Mouse (Mus musculus): ENCODE measurements at regions not wholly inside any gene's neighbourhood (a gene's known extent, or its start where the extent isn't known, plus 50 kb on each side); places are given as distances from the start of the nearest gene placed in this dataset.
A peak's percentile ranks its signal among the peaks of the same experiment; 100 is the strongest.
"Not testable (repeated sequence)": the region's sequence is repeated elsewhere in the genome, so short reads cannot be mapped to it uniquely, and the experiment has no call there.

DNA sequence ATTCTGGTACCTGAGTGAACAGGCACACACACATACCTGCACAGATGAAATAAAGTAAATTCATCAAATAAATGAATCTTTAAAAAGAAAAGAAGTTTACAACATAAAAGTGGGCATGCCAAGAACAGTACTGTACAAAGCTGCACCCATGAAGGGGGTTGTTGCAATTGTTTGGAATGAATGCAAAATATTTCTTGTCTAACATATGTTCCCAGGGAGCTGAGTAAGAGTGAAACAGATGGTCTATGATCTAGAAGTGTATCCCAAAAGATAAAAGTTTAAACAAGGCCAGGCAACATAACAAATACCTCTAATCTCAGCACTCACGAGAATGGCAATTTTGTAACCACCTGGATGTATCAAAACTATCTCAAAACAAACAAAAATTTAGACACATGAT, 1685.5 kb upstream of the Dsel start:
- DNase-seq (ENCODE audit: low read depth, low spot score): peak; percentile 38

DNA sequence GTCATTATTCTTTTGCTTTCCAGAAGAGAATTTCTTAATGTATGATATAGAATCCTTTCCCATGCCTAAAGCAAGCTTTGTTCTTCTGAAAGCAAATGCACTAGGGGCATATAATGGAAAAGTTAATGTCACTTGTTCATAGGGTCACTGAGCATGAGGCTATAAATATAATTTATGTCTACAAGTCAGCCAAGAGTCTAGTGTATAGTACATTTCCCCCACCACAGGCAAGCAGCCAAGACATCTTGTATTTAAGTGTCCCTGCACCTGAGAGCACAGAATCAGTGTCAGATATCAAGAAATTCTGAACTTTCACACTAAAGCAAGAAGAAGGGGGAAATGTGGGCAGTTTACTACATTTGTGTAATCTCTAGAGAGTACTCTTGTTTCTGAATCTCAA, 1675.3 kb upstream of the Dsel start:
- DNase-seq (ENCODE audit: low read depth, low spot score): no peak

DNA sequence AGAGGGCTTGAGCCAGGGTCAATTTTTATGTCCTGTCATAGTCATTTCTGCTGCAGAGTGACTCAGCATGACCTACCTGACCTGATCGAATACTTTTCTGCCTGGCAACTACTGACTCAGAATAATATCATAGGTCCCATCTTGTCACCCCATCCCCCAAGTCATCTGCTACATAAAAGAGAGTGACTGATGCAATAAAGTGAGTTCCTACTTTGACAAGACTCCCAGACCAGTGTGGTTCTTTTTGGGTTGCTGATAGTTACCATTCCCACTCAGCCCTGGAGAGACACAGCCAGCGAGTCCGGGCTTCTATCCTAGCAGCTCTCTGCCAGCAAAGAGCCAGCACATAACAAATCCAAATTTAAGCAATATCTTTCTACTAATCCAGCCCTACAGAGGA, 1665.8 kb upstream of the Dsel start:
- no peak for DNase-seq (ENCODE audit: low read depth, low spot score)

DNA sequence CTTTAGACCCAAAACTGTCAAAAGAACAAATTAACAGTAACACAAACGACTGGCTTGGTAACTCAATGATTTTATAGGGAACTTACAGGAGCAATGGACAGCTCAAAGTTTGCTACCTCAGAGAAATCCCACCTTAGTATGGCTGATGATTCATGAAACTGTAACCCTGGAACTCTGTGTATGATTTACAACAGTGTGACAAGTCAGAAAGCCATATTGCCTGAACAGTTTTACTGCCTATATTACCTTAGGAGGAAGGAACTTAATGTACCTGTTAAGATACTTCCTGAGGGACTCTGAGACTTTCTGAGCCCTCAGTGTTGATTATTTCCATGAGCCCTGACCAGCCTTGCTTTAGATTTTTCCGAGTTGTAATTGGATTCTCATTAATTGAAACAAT, 1631.3 kb upstream of the Dsel start:
- DNase-seq (ENCODE audit: low read depth, low spot score): no peak

DNA sequence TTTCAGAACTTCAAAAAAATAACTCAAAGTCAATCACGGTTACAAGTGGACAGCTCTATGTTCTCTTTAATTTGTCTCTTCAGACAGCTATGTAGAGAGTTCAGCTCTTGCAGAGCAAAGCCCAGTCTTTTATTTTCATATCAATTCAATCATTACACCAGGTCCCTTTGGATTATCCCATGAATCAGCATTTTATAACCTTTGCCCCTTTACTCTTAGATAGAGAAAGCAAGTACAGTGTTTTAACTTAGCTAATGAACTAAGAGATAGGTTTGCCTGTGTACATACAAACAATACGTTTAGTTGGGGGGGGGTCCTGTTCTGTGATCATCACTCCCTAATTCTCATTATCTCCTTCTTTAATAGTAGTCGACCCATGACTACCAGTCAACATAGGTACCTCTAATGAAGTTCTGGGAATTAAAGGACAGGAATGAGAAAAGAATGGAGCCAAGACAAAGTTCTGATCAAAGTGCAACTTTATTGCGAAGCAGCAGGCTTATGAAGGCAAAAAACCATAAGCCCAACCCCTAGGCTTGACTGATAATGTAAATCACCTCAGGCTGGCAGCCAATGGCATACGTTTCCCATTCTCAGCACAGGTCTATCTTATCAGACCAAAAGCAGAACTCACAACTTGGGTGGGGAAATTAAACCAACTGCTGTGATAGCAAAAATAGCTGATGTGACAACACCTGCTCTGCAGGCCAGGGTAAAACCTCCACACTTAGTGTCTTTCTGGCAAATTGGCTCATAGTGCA, 1625.7 kb upstream of the Dsel start:
- no peak for DNase-seq (ENCODE audit: low read depth, low spot score)

DNA sequence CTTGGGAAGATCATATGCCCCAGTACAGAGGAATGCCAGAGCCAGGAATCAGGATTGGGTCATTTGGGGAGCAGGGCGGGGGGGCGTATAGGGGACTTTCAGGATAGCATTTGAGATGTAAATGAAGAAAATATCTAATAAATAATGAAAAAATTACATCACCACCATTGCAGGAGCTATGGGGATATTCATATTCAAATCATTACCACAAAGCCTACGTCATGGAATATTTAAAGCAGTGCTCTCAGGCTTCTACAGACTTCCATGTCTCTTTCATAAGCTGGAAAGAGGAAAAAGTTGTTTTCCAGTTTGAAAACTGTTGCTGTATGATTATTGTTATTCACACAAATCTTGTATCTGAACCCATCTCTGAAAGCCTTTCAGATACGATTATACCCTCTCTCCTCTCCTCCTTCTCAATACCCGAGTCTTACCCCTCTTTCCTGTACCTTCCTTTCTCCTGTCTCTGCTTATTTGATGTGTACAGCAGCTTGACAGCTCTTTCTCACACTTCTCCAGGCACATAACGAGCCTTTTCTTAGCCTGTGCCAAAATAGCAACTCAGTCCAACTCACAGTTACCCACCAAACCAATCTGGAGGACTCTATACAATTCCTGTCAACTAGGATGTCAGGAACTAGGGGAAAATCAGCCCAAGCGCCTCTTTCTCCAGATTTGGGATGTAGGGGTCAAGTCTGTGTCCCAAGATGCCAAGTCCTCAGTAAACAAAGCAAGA, 1592.0 kb upstream of the Dsel start:
- DNase-seq (ENCODE audit: low read depth, low spot score): no peak

DNA sequence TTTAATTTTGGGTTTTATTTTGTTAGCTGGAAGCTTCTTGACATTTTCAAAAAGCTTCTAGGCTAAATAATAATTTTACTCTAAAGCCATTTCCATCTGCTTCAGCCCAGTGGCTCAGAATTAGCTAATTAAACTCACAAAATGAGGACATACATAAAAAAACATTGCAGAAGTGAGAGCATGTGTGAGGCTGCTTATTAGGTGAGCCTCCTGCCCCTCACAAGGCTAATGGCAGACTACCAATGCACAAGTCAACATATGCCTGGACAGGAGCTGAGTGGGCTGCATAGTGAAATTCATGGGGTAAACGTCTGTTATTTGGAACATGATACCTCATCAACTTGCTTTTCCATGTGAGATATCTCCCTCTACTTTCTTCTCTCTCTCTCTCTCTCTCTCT, 1569.0 kb upstream of the Dsel start:
- peak; percentile 38 for DNase-seq (ENCODE audit: low read depth, low spot score)

DNA sequence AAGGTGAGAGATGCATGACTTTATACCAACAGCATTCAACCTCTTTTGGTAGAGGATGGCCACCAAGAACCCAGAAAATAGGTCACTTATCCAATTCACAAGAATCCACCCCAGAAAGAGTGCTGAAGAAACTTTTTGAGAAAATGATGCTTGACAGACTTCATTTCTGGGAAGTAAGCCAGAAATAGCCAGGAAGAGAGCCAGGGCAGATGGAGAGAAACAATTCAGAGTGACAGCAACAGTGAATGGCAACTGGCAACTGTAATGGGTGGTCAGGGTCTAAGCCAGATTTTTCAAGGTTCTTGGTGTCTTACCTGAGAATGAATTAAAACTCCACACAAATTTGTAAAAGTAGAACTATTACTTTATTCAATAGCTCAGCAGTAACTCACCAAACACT, 1566.5 kb upstream of the Dsel start:
- DNase-seq (ENCODE audit: low read depth, low spot score): peak; percentile 4

DNA sequence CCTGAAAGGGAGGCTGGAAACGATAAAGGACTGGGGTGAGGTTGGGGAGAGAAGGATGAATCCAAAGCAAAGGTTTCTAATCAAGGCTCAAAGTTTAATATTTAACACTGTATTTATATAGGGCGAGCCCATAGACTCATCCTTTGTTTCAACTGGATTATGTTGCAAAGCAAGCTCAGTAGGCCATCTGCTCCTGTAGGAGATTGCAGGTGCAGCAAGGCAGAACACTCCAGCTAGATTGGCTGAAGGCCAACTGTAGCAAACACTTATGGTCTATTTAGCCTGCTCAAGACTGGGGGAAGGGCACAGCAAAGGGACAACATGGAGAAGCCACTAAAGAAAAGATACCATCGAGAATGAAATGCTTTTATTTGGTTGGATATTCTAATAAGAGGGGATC, 1548.1 kb upstream of the Dsel start:
- DNase-seq (ENCODE audit: low read depth, low spot score): no peak

DNA sequence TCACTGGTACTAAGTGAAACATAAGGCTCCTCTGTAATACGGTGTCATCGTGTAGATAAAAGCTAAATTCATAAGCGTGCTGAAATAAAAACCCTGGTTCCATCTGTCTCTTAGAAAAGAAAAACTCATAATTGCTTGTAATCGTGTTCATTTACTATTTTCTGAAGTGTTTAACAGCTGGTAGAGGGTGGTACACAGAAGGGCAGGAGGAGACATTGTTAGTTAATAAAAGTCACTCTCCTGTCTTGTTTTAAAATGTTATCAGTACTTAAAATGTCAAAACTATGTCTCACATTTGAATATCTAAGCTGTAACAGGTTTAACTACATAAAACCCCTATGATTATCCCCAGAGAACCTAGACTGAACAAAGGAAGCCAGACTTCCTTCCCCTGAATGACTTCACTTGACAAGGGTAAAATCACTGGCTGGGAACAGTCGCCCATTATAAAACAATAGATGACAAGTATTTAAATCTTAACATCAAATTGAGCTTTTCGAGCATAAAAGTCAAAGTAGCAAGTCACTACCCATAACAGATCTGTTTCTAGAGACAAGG, 1530.6 kb upstream of the Dsel start:
- no peak for DNase-seq (ENCODE audit: low read depth, low spot score)

DNA sequence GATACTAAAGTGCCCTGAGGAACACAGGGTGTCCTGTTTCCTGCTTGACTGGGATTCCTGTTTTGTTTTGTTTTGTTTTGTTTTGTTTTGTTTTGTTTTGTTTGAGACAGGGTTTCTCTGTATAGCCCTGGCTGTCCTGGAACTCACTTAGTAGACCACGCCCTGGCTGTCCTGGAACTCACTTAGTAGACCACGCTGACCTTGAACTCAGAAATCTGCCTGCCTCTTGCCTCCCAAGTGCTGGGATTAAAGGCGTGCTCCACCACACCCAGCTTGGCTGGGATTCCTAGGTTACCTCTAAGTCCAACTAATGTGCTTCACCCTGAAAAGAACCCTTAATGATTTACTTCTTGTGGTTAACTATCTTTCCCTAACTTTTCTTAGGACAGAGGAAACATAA, 1529.6 kb upstream of the Dsel start:
- DNase-seq (ENCODE audit: low read depth, low spot score): not testable (repeated sequence)

DNA sequence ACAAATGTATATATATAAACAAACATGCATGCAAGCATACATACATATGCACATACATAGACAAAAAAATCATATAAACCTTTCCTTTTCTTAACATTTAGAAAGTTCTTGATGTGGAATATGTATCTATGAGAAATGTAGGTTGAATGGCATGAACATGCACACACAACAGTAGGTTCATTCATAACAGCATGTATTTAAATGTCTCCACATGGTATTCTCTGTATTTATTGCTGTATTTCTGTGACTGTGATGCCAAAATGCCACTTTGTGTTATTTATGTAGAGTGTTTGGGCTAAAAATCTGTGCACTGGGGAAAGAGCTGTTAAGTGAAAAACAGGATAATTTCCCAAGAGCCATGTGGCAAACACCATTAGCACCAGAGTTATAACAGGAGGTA, 1528.2 kb upstream of the Dsel start:
- DNase-seq (ENCODE audit: low read depth, low spot score): no peak

DNA sequence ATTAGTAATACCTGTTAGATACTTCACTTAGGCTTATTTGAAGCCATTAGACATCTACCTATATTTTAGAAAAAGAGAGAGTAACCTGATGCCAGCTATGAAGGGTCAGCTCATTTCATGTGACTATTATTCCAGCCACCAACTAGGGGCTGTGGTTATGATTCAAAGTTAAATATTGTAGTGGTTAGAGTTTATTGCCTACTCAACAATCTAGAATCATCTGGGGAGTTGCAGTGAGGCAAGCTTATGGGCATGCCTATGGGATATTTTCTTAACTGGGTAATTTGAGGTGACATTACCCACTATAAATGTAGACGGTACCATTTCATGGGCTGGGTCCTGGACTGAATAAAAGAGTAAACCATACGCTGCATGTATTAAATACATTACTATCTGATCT, 1525.2 kb upstream of the Dsel start:
- DNase-seq (ENCODE audit: low read depth, low spot score): no peak

DNA sequence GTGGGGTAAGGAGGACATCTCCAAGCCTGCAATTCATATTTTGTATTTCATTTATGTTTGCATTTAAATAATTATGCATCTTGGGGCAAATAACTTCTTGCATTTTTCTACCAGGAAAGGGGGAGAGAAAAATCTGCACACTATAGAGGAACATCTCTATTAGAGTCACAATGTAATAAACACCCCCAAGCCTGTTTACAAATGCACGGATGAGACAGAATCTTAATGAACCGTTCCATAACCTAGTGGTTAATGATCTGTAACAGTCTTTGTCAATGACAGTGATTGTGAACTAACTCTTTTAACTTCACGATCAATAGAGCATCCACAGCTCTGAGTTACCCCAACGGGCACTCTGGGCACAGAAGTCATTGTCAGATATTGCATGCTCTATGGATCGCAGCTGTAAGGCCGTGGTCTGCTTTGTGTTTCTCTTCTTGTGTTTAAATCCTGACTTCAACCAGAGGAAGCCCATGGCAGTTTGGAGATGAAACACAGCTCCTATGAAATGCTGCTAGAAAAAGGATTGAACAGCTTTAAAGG, 1520.2 kb upstream of the Dsel start:
- no peak for DNase-seq (ENCODE audit: low read depth, low spot score)

DNA sequence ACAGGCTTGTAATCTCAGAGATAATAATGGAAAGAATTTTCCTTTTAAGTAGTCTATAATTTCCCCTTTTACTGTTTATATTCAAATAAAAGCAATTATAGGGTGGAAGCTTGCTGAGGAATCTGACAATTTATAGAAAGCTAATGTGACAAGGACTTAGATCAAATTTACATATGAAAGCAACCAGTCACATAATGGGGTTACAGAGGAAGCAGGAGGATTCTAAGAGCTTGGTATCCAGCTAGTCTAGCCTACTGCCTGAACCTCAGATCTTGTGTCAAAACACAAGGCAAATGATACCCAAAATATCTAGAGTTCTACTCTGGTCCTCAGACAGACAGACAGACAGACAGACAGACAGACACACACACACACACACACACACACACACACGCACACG, 1519.0 kb upstream of the Dsel start:
- no peak for DNase-seq (ENCODE audit: low read depth, low spot score)

DNA sequence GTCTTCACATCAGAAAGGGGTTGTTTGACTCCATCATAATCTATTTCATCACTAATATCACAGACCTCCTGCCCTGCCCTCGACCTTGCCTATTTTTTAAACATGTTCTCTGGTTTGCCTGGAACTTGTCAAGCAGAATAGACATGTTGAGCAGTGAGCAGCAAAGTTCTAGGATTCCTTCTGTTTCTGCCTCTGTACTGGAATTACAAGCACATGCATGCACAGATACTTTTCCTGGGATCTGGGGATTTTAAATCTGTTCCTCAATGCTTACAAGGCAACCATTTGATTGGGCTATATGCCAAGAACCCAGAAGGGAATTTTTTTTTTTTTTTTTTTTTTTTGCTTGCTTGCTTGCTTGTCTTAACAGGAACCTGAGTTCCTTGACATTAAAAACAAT, 1508.0 kb upstream of the Dsel start:
- DNase-seq (ENCODE audit: low read depth, low spot score): peak; percentile 23

DNA sequence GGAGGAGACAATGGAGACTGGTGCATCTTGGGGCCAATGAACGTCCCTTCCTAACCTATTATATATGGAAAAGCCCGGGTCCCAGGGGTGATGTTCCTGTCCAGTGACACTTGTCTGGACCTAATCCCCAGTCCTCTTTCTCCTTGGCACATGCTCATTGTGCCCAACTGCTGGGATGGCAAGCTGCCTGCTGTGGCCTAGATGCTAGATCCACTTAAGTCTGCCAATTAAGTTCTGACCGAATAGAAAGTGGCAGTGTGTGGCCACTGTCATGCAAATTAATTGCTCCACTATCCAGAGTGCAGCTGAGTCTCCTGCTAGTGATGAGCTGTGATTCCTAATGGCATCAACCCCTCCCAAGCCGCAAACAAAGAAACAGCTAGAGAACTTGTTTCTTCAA, 1493.5 kb upstream of the Dsel start:
- DNase-seq (ENCODE audit: low read depth, low spot score): no peak

DNA sequence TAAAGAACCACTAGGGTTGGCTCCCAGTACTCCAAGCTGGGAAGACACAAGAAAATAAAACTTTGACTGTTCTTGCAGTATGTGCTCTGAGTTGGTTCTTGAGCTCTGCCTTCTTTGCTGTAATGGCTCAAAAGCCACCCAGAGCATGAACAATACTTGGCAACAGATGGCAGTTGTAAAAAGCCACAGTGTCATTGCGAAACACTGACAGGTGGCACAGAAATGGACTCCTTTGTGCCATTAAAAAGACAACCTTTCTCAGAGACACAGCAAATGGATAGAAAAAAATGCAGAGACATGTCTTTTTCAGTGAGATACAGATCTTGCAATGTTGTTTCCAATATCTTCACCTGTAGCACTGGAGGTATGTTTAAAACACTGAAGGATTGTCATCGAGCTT, 1443.3 kb upstream of the Dsel start:
- DNase-seq (ENCODE audit: low read depth, low spot score): no peak

DNA sequence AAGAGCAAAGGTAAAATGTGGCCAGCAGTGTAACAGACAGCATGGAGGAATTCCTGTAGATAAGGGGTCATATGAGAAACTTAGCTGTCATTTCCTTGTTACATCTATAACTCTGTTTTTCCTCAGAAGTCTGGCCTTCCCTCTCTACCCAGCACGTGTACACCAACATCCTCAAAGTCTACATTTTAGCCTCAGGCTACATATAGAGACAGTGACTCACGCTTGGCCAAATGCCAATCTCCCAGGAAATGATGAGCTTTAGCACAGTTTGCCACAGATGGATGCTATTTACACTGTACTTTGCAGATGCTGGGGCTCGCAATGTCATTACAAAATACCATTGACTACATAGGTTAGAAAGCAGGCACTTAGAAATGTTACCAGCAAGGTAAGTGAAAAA, 1433.1 kb upstream of the Dsel start:
- DNase-seq (ENCODE audit: low read depth, low spot score): peak; percentile 72

DNA sequence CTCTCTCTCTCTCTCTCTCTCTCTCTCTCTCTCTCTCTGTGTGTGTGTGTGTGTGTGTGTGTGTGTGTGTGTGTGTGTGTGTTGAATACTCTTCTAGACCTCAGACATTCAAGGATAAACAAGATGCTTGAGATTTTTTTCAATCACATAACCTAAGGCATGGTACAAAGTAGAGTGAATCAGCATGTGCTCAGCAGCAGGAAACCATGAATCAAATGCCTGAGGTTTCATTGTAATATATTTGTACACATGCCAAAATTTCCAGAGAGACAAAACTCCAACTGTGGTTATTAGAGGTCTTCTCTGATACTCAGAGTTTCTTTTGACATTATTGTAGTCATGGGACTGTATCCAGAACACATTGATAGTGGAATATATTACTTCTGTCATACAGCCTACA, 1423.5 kb upstream of the Dsel start:
- DNase-seq (ENCODE audit: low read depth, low spot score): no peak

DNA sequence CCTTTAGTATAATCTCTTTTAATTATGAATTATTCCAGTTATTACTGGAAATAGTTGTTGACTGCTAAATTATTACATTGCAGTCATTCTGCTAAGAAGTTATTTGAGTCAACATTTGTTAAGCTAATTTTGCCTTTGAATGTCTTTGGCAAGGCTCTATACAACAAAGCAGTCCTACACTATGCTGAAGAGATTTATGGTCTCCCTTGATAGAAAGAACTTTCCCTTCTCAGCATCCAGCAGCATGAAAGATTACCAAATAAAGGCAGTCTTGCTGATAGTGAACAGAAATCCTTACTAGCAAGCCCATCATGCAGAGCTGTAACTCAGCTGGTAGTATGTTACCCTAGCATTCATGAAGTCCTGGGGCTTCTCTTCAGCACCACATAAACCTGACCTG, 1419.4 kb upstream of the Dsel start:
- DNase-seq (ENCODE audit: low read depth, low spot score): no peak

DNA sequence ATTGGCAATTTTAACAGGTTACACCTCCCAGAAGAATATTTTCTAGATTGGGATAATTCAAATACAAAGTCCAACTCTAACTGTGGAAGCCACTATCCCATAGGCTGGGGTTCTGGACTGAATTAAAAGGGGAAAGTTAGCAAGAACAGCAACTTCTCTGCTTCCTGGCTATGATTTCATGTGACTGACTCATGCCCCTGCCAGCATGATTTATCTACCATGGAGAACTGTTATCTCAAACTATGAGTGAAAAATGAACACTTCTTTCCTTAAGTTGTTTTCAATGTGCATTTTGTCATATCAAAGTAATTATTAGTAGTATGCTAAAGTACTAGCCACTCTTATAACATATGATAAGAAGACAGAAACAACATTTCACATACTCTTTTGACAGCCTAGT, 1394.7 kb upstream of the Dsel start:
- no peak for DNase-seq (ENCODE audit: low read depth, low spot score)

DNA sequence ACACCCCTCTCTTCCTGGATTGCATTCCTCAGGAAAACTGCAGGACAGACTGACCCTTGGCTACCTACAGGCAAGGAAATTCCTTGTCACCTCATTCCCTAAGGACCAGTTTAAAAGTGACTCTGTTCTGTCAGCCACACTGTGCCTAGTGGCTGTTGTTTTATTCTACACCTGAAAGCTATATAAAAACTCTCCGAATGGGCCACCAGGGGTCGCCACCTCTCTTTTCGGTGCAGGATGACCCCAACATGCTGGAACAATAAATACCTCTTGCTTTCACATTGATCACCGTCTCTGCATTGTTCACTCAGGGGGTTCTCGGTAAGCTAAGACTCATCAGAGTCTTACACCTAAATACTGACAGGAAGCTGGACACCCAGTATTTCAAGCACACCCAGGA, 1382.6 kb upstream of the Dsel start:
- no peak for DNase-seq (ENCODE audit: low read depth, low spot score)
